ENCODE assay signal across 8 mouse cellular contexts in genomic region chr14:21501048-21501657, GRCm38 (mm10). TPM values are rescaled to one million over a fixed set of nuclear protein-coding genes. Genes with fewer than 3 reads are reported as not detected.
DNase-seq lines count a peak whose midpoint lies in the region; ATAC-seq and TF ChIP-seq lines count a peak whose summit lies in the region.

No protein-coding gene starts in this region.

- H3K4me2 ChIP-seq in intestine, postnatal 0 days (replicated peaks; ENCODE audit: low read depth) = peak overlapping the region; percentile 61
- peak overlapping the region; percentile 57 for H3K4me2 ChIP-seq in lung, postnatal 0 days (replicated peaks; ENCODE audit: low read depth, low read length)

- H3K36me3 ChIP-seq in intestine, postnatal 0 days (ENCODE audit: control insufficient read depth, insufficient read depth) = no peaks in the 10 kb centered on the region
- no peaks in the 10 kb centered on the region for H3K36me3 ChIP-seq in lung, postnatal 0 days (ENCODE audit: insufficient read depth, low read length)

- no peaks in the 10 kb centered on the region for H3K9me3 ChIP-seq in intestine, postnatal 0 days (ENCODE audit: control insufficient read depth)
- H3K9me3 ChIP-seq in lung, postnatal 0 days (ENCODE audit: low read length) = no peaks in the 10 kb centered on the region

- H3K4me3 ChIP-seq in intestine, postnatal 0 days (ENCODE audit: low read depth, low read length) = peak overlapping the region; percentile 88
- peak overlapping the region; percentile 88 for H3K4me3 ChIP-seq in lung, postnatal 0 days (ENCODE audit: low read depth, low read length)
- peak overlapping the region; percentile 99 for H3K4me3 ChIP-seq in olfactory bulb, adult 2 months (ENCODE audit: insufficient read depth, low read depth, low read length)

- peak; percentile 53 for ATAC-seq in intestine, postnatal 0 days
- ATAC-seq in lung, postnatal 0 days = peak; percentile 47

- no peaks in the 10 kb centered on the region for H3K27me3 ChIP-seq in intestine, postnatal 0 days (replicated peaks; ENCODE audit: control insufficient read depth, insufficient read depth, low read length)
- no peaks in the 10 kb centered on the region for H3K27me3 ChIP-seq in lung, postnatal 0 days (replicated peaks; ENCODE audit: insufficient read depth, low read length)

- no peak for TF ChIP-seq EP300 in lung, postnatal 0 days (IDR thresholded peaks at IDR 0.05)

- H3K4me1 ChIP-seq in intestine, postnatal 0 days (replicated peaks; ENCODE audit: control insufficient read depth, insufficient read depth, low read length) = 0 out of 2 replicates have a peak, but pooled peaks cover 11% of the 10 kb centered on the region
- peaks cover 7% of the 10 kb centered on the region; the same call in 1 of the 2 replicates for H3K4me1 ChIP-seq in lung, postnatal 0 days (ENCODE audit: insufficient read depth, low read depth, low read length)
- peaks cover 6% of the 10 kb centered on the region for H3K4me1 ChIP-seq in olfactory bulb, adult 2 months (ENCODE audit: control insufficient read depth, insufficient read depth, low read length)

- DNase-seq in ovary, adult 18-20 months (ENCODE audit: low spot score) = peak; percentile 80
- DNase-seq in ovary, postnatal 10 days (ENCODE audit: low spot score) = no peak
- peak; percentile 87 for DNase-seq in cerebellum, adult 9-11 months
- peak; percentile 87 for DNase-seq in gastrocnemius, adult 8-10 months (ENCODE audit: low spot score in 2 of 2)
- DNase-seq in lung, postnatal 0 days (ENCODE audit: low spot score) = peak; percentile 94
- DNase-seq in urinary bladder, postnatal 36 days (ENCODE audit: low spot score in 2 of 2) = peak; percentile 73 to 85

- peak; percentile 17; the same call in 1 of the 2 replicates for TF ChIP-seq CTCF in intestine, postnatal 0 days (IDR thresholded peaks at IDR 0.05; ENCODE audit: low read depth)
- no peak; the same call in 1 of the 2 replicates for TF ChIP-seq CTCF in lung, postnatal 0 days (IDR thresholded peaks at IDR 0.05)
- no peak for TF ChIP-seq CTCF in olfactory bulb, adult 2 months (IDR thresholded peaks at IDR 0.05; ENCODE audit: insufficient read depth, low read depth, low read length)

- no peak for TF ChIP-seq POLR2A in olfactory bulb, adult 2 months (IDR thresholded peaks at IDR 0.05; ENCODE audit: insufficient read depth, low read depth, low read length)

- H3K9ac ChIP-seq in intestine, postnatal 0 days (ENCODE audit: low read depth, low read length) = peak overlapping the region; percentile 77
- peak overlapping the region; percentile 95 for H3K9ac ChIP-seq in lung, postnatal 0 days (replicated peaks; ENCODE audit: low read depth)

- H3K27ac ChIP-seq in intestine, postnatal 0 days (ENCODE audit: low read depth, low read length) = peak overlapping the region; percentile 97
- peak overlapping the region; percentile 99 for H3K27ac ChIP-seq in lung, postnatal 0 days (ENCODE audit: low read length)
- peak overlapping the region; percentile 97 for H3K27ac ChIP-seq in olfactory bulb, adult 2 months (ENCODE audit: insufficient read depth, low read depth, low read length)

- 2% methylated on average over 35 of the region's 38 CpGs for WGBS in intestine, postnatal 0 days
- under 1% methylated on average over 32 of the region's 38 CpGs for WGBS in lung, postnatal 0 days
- WGBS in olfactory bulb, adult 2 months = 1% methylated on average over 38 of the region's 38 CpGs

RNA-seq across cellular contexts. Expression of gene Kat6b, which starts 19.9 kb away (rescaled TPM):
- total RNA-seq in gastrocnemius, adult 8-10 months (2022) = 10 to 100 TPM; 18.5 to 22.6 (median 20.8) TPM
- 4.8 and 5.5 TPM in 2 replicates for polyA plus RNA-seq in intestine, postnatal 0 days (2015; fragmentation: Nextera tagmentation; extraction: Ambion mirVana)
- polyA plus RNA-seq in lung, postnatal 0 days (2015; fragmentation: Nextera tagmentation; extraction: Ambion mirVana) = 5.3 and 6.1 TPM in 2 replicates
- 124 and 135 TPM in 2 replicates for polyA plus RNA-seq in olfactory bulb, adult 2 months (2012; ENCODE audit: insufficient read depth, insufficient read length, low replicate concordance, missing spikeins)

Comparison
In these comparisons a context has a peak if more than half of its experiments do, and no peak if none do; other contexts are left out.
1. RNA of gene Kat6b, which starts 19.9 kb away (polyA plus RNA-seq): 124 to 135 TPM in olfactory bulb, adult 2 months; 5.3 to 6.1 TPM in lung, postnatal 0 days and 4.8 to 5.5 TPM in intestine, postnatal 0 days; every median in the first group is over 10 times any median in the second.
2. Peak in every context shown above with its lines, with median percentiles within 50 percentile points of each other: H3K27ac ChIP-seq and H3K4me3 ChIP-seq.